Mouse (Mus musculus) right cerebral cortex, adult 2 months (tissue): ENCODE data around the gene Zscan4f.
"Not testable (repeated sequence)": the region's sequence is repeated elsewhere in the genome, so short reads cannot be mapped to it uniquely, and the experiment has no call there.

Experiments used
- DNase-seq, 2 experiments: peaks; one replicate each; pipeline ENCODE4 v3.0.0; 2021 to 2022; ENCODE audit warnings: low spot score in 2 of 2

The Zscan4f gene

GRCm38 (mm10) chr7:11397615-11398014 lies at the start of gene Zscan4f:
Gene Zscan4f, plus strand, starts transcription at chr7:11397915.
- DNase-seq: not testable (repeated sequence)

- DNase-seq: not testable (repeated sequence)
These were observed 13.1 kb upstream of the Zscan4f start for GRCm38 (mm10) chr7:11384641-11385040.
